Mouse (Mus musculus): ENCODE results near the gene Pigyl. TPM values are rescaled to one million over a fixed set of nuclear protein-coding genes. Genes with fewer than 3 reads are reported as not detected.
A peak's percentile ranks its signal among the peaks of the same experiment; 100 is the strongest.

Pigyl gene
- total RNA-seq (2021) = 10 to 100 TPM; 39.8 to 40.6 TPM
- long read RNA-seq, experiment 1, transcript Pigyl-201 (2 exons, 695 nt) = major isoform, 27 of 27 reads
- long read RNA-seq, experiment 1, partial matches to known transcripts = 0 of 27 reads
- long read RNA-seq, experiment 1, other reads (novel, unspliced or antisense) = 0 of 27 reads
- long read RNA-seq, experiment 2, transcript Pigyl-201 (2 exons, 695 nt) = major isoform, 41 of 43 reads
- long read RNA-seq, experiment 2, partial matches to known transcripts = 1 of 43 reads
- long read RNA-seq, experiment 2, other reads (novel, unspliced or antisense) = 0 of 43 reads

- DNase-seq (ENCODE audit: low spot score in 2 of 2) = peak; percentile 98 to 99
Observed at GRCm38 (mm10) chr9:22156497-22157245, at the start of gene Pigyl. Gene Pigyl (plus strand): TSS chr9:22156846.

GRCm38 (mm10) chr9:22108194-22108593 lies 48.5 kb upstream of the Pigyl start:
- DNase-seq (ENCODE audit: low spot score in 2 of 2) = no peak

GRCm38 (mm10) chr9:22115635-22116034 lies 41.0 kb upstream of the Pigyl start:
- DNase-seq (ENCODE audit: low spot score in 2 of 2) = no peak

GRCm38 (mm10) chr9:22116086-22116485 lies 40.6 kb upstream of the Pigyl start:
- peak in 1 of 2 experiments; percentile 18 for DNase-seq (ENCODE audit: low spot score in 2 of 2)

- DNase-seq (ENCODE audit: low spot score in 2 of 2) = peak; percentile 92 to 95
Observed at GRCm38 (mm10) chr9:22116740-22117426, 39.8 kb upstream of the Pigyl start, which contains the start of gene Elof1. Gene Elof1 (minus strand): TSS chr9:22117172.

GRCm38 (mm10) chr9:22117754-22118456 lies 38.7 kb upstream of the Pigyl start:
- DNase-seq (ENCODE audit: low spot score in 2 of 2) = peak; percentile 31 to 36

GRCm38 (mm10) chr9:22119543-22119942 lies 37.1 kb upstream of the Pigyl start:
- DNase-seq (ENCODE audit: low spot score in 2 of 2) = peak; percentile 41 to 42

GRCm38 (mm10) chr9:22121545-22121944 lies 35.1 kb upstream of the Pigyl start:
- no peak for DNase-seq (ENCODE audit: low spot score in 2 of 2)

- no peak for DNase-seq (ENCODE audit: low spot score in 2 of 2)
Observed at GRCm38 (mm10) chr9:22122005-22122404, 34.6 kb upstream of the Pigyl start.

- DNase-seq (ENCODE audit: low spot score in 2 of 2) = no peak
Observed at GRCm38 (mm10) chr9:22123069-22123609, 33.5 kb upstream of the Pigyl start.

GRCm38 (mm10) chr9:22124169-22124568 lies 32.5 kb upstream of the Pigyl start:
- no peak for DNase-seq (ENCODE audit: low spot score in 2 of 2)

- DNase-seq (ENCODE audit: low spot score in 2 of 2) = no peak
Observed at GRCm38 (mm10) chr9:22125246-22126027, 31.2 kb upstream of the Pigyl start.

- no peak for DNase-seq (ENCODE audit: low spot score in 2 of 2)
Observed at GRCm38 (mm10) chr9:22131226-22131981, 25.2 kb upstream of the Pigyl start.

- DNase-seq (ENCODE audit: low spot score in 2 of 2) = no peak
Observed at GRCm38 (mm10) chr9:22132220-22132619, 24.4 kb upstream of the Pigyl start.

- no peak for DNase-seq (ENCODE audit: low spot score in 2 of 2)
Observed at GRCm38 (mm10) chr9:22134246-22134890, 22.3 kb upstream of the Pigyl start.

- no peak for DNase-seq (ENCODE audit: low spot score in 2 of 2)
Observed at GRCm38 (mm10) chr9:22134988-22135643, 21.5 kb upstream of the Pigyl start.

- no peak for DNase-seq (ENCODE audit: low spot score in 2 of 2)
Observed at GRCm38 (mm10) chr9:22135644-22136390, 20.8 kb upstream of the Pigyl start, which contains the start of gene Acp5. Gene Acp5 (minus strand): TSS chr9:22135711.

Data from left cerebral cortex, adult 18-20 months (tissue).